Mouse (Mus musculus) midbrain, postnatal 0 days (tissue): Measurements from ENCODE around the gene Serpina3b. TPM values are rescaled to one million over a fixed set of nuclear protein-coding genes. Genes with fewer than 3 reads are reported as not detected.
"Not testable (repeated sequence)": the region's sequence is repeated elsewhere in the genome, so short reads cannot be mapped to it uniquely, and the experiment has no call there.

Experiments used
- ATAC-seq: fragments of 200-750 bp; cut with Nextera tagmentation; 2 replicates; pipeline ENCODE4 v1.8.0; 2017; ENCODE audit warnings: moderate number of reproducible peaks, mild to moderate bottlenecking, moderate TSS enrichment, moderate library complexity; ENCODE audit not compliant: low FRiP score
- DNase-seq: peaks from one replicate; pipeline ENCODE4 v3.0.0-alpha.2; 2015; ENCODE audit warnings: low spot score
- H3K27ac ChIP-seq: fragments of 300-500 bp; sonication (generic); 2 replicates; pipeline ENCODE4 v1.5.1; 2014; ENCODE audit warnings: low read depth, mild to moderate bottlenecking, low read length, mixed read lengths
- H3K27me3 ChIP-seq: fragments of 300-500 bp; sonication (generic); 2 replicates; pipeline ENCODE4 v1.6.1; 2014; ENCODE audit warnings: low read length, control low read depth, mixed read lengths; ENCODE audit not compliant: insufficient read depth
- H3K36me3 ChIP-seq: fragments of 300-500 bp; sonication (generic); 2 replicates; pipeline ENCODE4 v1.6.1; 2014; ENCODE audit warnings: low read length, control low read depth, mixed read lengths; ENCODE audit not compliant: insufficient read depth
- H3K4me1 ChIP-seq: fragments of 300-500 bp; sonication (generic); 2 replicates; pipeline ENCODE4 v1.6.1; 2014; ENCODE audit warnings: mild to moderate bottlenecking, control low read depth, antibody characterized with exemption, low read length, mixed read lengths; ENCODE audit not compliant: insufficient read depth
- H3K4me2 ChIP-seq: fragments of 300-500 bp; sonication (generic); 2 replicates; pipeline ENCODE4 v1.6.1; 2014; ENCODE audit warnings: low read depth, mild to moderate bottlenecking, low read length, mixed read lengths; ENCODE audit not compliant: poor library complexity, severe bottlenecking
- H3K4me3 ChIP-seq: fragments of 300-500 bp; sonication (generic); 2 replicates; pipeline ENCODE4 v1.5.1; 2014; ENCODE audit warnings: low read depth, mild to moderate bottlenecking, low read length, moderate library complexity
- H3K9ac ChIP-seq: fragments of 300-500 bp; sonication (generic); replicated peaks from 2 replicates; pipeline ENCODE4 v1.6.1; 2014; ENCODE audit warnings: mild to moderate bottlenecking, low read length, moderate library complexity, mixed read lengths; ENCODE audit not compliant: poor library complexity, severe bottlenecking
- H3K9me3 ChIP-seq: fragments of 300-500 bp; sonication (generic); 2 replicates; pipeline ENCODE4 v1.6.1; 2016; ENCODE audit warnings: low read length, control low read depth
- CTCF ChIP-seq: IDR thresholded peaks from 2 replicates; pipeline ENCODE4 v1.5.1; 2016; ENCODE audit warnings: antibody characterized with exemption, mild to moderate bottlenecking
- WGBS: fragments of 180-500 bp; shearing (Covaris S2); extraction: QIAGEN DNeasy Blood & Tissue Kit; methylation state at CpG from one replicate; pipeline ENCODE4 v1.1.7; 2014; 5-methylcytosine and 5-hydroxymethylcytosine counted together
- polyA plus RNA-seq: library from polyadenylated mRNA; unstranded; fragments of >200 nt; fragmentation: Nextera tagmentation; extraction: Ambion mirVana; gene quantifications from 2 replicates; pipeline ENCODE4 v1.2.1, GENCODE M21; 2015
- total RNA-seq: library from RNA; depleted of rRNA; stranded (reverse); fragments of >200 nt; gene quantifications from 2 replicates; pipeline ENCODE4 v1.2.3, GENCODE M21; 2014

Gene Serpina3b
- total and polyA plus RNA-seq, 2 experiments from 2014 or later = not detected

DNA sequence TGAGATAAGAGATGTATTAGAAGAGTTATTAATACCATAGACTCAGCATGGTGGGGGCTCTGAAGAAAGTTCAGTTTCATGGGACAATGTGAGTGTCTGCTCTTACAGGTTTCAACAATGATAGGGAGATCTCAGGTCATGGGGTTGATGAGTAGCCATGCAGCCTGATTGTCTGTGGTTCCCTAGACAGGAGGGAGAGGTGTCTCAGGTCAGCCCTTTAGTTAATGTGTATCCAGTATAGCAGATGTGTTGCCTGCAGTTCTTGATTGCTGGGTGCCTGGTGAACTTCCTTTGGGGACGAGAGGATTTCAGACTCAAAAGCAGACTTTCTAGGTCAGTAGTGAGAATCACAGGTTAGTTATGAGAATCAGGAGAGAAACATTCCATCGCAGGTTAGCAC, 19.3 kb upstream of the Serpina3b start:
- WGBS = 76% methylated on average over 2 of the region's 2 CpGs

GRCm38 (mm10) chr12:104112333-104112732, 15.5 kb upstream of the Serpina3b start, which contains the start of gene Serpina3a:
Gene Serpina3a (plus strand): TSS chr12:104112724.
- H3K4me2 ChIP-seq, ATAC-seq, H3K4me1 ChIP-seq, H3K4me3 ChIP-seq, H3K9me3 ChIP-seq, DNase-seq, H3K9ac ChIP-seq, H3K27ac ChIP-seq, H3K36me3 ChIP-seq, H3K27me3 ChIP-seq: not testable (repeated sequence)
- 85% methylated on average over 11 of the region's 11 CpGs for WGBS

More for the DNA sequence above, 19.3 kb upstream of the Serpina3b start:
- no peaks in the 10 kb centered on the region for H3K9me3 ChIP-seq
- H3K4me2 ChIP-seq = no peak overlapping the region
- DNase-seq = no peak
- no peak overlapping the region for H3K9ac ChIP-seq
- ATAC-seq = no peak
- no peaks in the 10 kb centered on the region for H3K27me3 ChIP-seq
- no peak overlapping the region for H3K27ac ChIP-seq
- no peak for TF ChIP-seq CTCF
- no peaks in the 10 kb centered on the region for H3K4me1 ChIP-seq
- H3K36me3 ChIP-seq = no peaks in the 10 kb centered on the region
- H3K4me3 ChIP-seq = no peak overlapping the region

GRCm38 (mm10) chr12:104114921-104115579, 12.7 kb upstream of the Serpina3b start:
- no peaks in the 10 kb centered on the region for H3K9me3 ChIP-seq
- no peak for ATAC-seq
- no peaks in the 10 kb centered on the region for H3K4me1 ChIP-seq
- no peak for DNase-seq
- no peak overlapping the region for H3K27ac ChIP-seq
- 61% methylated on average over 3 of the region's 3 CpGs for WGBS
- H3K36me3 ChIP-seq = no peaks in the 10 kb centered on the region
- no peaks in the 10 kb centered on the region for H3K27me3 ChIP-seq
- no peak overlapping the region for H3K4me2 ChIP-seq
- H3K4me3 ChIP-seq = no peak overlapping the region
- TF ChIP-seq CTCF = no peak
- no peak overlapping the region for H3K9ac ChIP-seq

GRCm38 (mm10) chr12:104123097-104123496, 4.7 kb upstream of the Serpina3b start:
- no peaks in the 10 kb centered on the region for H3K4me1 ChIP-seq
- H3K27me3 ChIP-seq = no peaks in the 10 kb centered on the region
- H3K27ac ChIP-seq = no peak overlapping the region
- 87% methylated on average over 1 of the region's 1 CpGs for WGBS
- no peak overlapping the region for H3K4me3 ChIP-seq
- no peaks in the 10 kb centered on the region for H3K36me3 ChIP-seq
- no peaks in the 10 kb centered on the region for H3K9me3 ChIP-seq
- DNase-seq = no peak
- no peak overlapping the region for H3K4me2 ChIP-seq
- no peak overlapping the region for H3K9ac ChIP-seq
- no peak for ATAC-seq
- no peak for TF ChIP-seq CTCF

- no peak for TF ChIP-seq CTCF
- H3K4me2 ChIP-seq = no peak overlapping the region
Observed at GRCm38 (mm10) chr12:104123996-104124395, 3.8 kb upstream of the Serpina3b start.

GRCm38 (mm10) chr12:104125021-104125560, 2.7 kb upstream of the Serpina3b start:
- Histone ChIP-seq H3K27me3 (no peaks in the 10 kb centered on the region), H3K4me3 (no peak overlapping the region), H3K4me2 (no peak overlapping the region), H3K9ac (no peak overlapping the region), H3K4me1 (no peaks in the 10 kb centered on the region), H3K36me3 (no peaks in the 10 kb centered on the region), H3K9me3 (no peaks in the 10 kb centered on the region), H3K27ac (no peak overlapping the region)
- no peak for DNase-seq
- no peak for ATAC-seq
- TF ChIP-seq CTCF = no peak
- WGBS = 89% methylated on average over 5 of the region's 5 CpGs

More at GRCm38 (mm10) chr12:104123996-104124395, 3.8 kb upstream of the Serpina3b start:
- no peak overlapping the region for H3K27ac ChIP-seq
- DNase-seq = no peak
- no peak overlapping the region for H3K4me3 ChIP-seq
- no peaks in the 10 kb centered on the region for H3K4me1 ChIP-seq
- WGBS = 89% methylated on average over 2 of the region's 2 CpGs
- no peak for ATAC-seq
- no peaks in the 10 kb centered on the region for H3K27me3 ChIP-seq
- H3K9ac ChIP-seq = no peak overlapping the region
- no peaks in the 10 kb centered on the region for H3K36me3 ChIP-seq
- no peaks in the 10 kb centered on the region for H3K9me3 ChIP-seq
